Mouse (Mus musculus) spleen, postnatal 10 days (tissue): Measurements from ENCODE around the gene Dmrta2.

Source experiments
- DNase-seq, 2 experiments: peaks; one replicate each; pipeline ENCODE4 v3.0.0; 2021 to 2022; ENCODE audit warnings: low spot score in 2 of 2

Gene Dmrta2

DNA sequence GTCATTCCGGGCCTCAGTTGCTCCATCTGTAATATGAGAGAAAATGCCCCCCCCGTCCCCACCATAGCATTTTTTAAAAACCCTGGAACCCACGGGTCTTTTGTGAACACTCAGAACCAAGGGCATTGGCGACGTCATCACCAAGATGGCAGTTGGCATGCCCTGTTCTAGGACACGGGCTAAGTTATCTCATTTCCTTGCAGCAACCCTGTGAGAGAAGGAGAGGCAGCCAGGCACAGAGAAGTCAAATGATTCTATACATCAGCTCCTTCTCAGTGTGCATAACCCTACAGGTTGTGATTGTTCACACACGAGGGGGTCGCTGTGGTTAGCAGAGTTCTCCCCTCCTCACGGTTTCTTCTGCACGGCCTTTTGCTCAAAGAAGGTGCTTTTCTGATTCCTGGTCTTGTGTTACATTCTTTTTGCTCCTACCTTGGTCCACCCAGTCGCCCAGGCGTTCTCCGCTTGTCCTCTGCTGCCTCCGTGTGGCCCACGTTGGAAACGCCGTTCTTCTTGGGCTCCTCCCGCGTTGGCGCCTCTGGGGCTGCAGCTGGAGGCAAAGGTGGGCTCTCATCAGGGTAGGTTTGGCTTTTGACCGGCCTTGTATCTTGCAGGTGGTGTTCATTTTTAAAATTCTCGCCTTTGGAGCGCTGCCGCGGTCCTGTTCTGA, 44.2 kb downstream of the Dmrta2 start:
- DNase-seq = peak; percentile 56 to 82

DNA sequence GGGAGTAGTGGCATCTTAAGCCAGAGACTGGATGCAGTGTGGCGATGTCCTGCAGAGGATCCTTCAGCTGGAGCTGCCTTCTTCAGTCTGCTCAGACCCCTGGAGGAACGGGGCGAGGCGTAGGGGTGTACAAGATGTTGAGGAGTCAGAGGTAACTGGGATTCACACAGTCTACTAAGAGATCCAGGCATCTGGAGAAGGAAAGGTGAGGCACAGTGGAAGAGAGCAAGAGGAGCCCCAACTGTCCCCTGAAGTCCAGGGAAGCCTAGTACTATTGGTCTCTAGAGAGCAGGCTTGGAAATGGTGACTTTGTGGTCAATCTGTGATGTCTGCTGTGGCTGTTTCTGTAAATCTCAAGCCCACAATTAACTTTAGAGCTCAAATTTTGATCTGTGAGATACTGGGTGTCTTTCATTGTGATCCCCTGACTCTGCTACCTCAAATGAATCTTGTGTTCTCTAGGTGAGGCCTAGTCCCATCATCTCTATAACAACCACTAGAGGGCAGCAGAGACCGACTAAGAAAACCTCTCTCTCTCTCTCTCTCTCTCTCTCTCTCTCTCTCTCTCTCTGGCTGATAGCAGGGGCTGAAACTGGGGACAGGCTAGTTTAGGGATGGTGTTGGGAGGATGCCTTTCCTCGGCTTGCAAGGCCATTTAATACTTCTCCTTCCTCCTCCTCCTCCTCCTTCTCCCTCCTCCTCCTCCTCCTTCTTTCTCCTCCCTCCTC, 50.8 kb downstream of the Dmrta2 start:
- no peak for DNase-seq

DNA sequence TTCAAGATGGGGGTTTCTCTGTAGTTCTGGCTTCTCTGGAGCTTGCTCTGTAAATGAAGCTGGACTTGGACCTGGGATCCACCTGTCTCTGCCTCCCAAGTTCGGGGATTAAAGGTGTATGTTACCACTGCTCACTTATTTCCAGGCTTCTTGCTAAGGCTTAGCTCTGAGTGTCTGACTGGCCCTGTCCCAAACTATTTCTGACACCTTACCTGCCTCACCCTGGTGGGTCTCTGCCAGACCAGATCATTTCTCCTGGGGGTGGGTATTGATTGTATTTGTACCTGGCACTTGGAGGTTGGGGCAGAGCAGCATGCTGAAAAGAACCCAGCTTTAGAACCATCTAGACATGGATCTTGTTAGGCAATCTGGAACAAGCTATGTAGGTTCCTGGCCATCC, 51.6 kb downstream of the Dmrta2 start:
- no peak for DNase-seq
